Mouse (Mus musculus) B cell, adult 2 months (primary cell): ENCODE data around the gene Kera.
A peak's percentile ranks its signal among the peaks of the same experiment; 100 is the strongest.

Experiments
- DNase-seq, 2 experiments: peaks; one replicate each; pipeline ENCODE4 v3.0.0; 2022

Kera gene

GRCm38 (mm10) chr10:97606579-97606978 lies at the start of gene Kera:
Gene Kera, plus strand, starts transcription at chr10:97606879.
- no peak for DNase-seq

- DNase-seq = no peak
Observed at GRCm38 (mm10) chr10:97564957-97565856, 41.5 kb upstream of the Kera start, which contains the start of gene Lum. Gene Lum, plus strand, starts transcription at chr10:97565128.

GRCm38 (mm10) chr10:97567489-97568135 lies 39.1 kb upstream of the Kera start:
- peak; percentile 5 to 11 for DNase-seq

GRCm38 (mm10) chr10:97582543-97583231 lies 24.0 kb upstream of the Kera start:
- DNase-seq = no peak

GRCm38 (mm10) chr10:97584176-97584575 lies 22.5 kb upstream of the Kera start:
- DNase-seq = no peak

- no peak for DNase-seq
Observed at GRCm38 (mm10) chr10:97587159-97587558, 19.5 kb upstream of the Kera start.

- no peak for DNase-seq
Observed at GRCm38 (mm10) chr10:97589574-97589973, 17.1 kb upstream of the Kera start.

GRCm38 (mm10) chr10:97591036-97591435 lies 15.6 kb upstream of the Kera start:
- DNase-seq = no peak

GRCm38 (mm10) chr10:97591685-97592084 lies 15.0 kb upstream of the Kera start:
- DNase-seq = no peak

GRCm38 (mm10) chr10:97595680-97596079 lies 11.0 kb upstream of the Kera start:
- no peak for DNase-seq

- no peak for DNase-seq
Observed at GRCm38 (mm10) chr10:97601744-97602143, 4.9 kb upstream of the Kera start.

- DNase-seq = no peak
Observed at GRCm38 (mm10) chr10:97603256-97603655, 3.4 kb upstream of the Kera start.

GRCm38 (mm10) chr10:97622328-97622727 lies 15.6 kb downstream of the Kera start:
- no peak for DNase-seq

- no peak for DNase-seq
Observed at GRCm38 (mm10) chr10:97624381-97624780, 17.7 kb downstream of the Kera start.

- no peak for DNase-seq
Observed at GRCm38 (mm10) chr10:97625116-97625515, 18.4 kb downstream of the Kera start.

- no peak for DNase-seq
Observed at GRCm38 (mm10) chr10:97626543-97626942, 19.9 kb downstream of the Kera start.

- DNase-seq = no peak
Observed at GRCm38 (mm10) chr10:97631061-97631460, 24.4 kb downstream of the Kera start.

- DNase-seq = no peak
Observed at GRCm38 (mm10) chr10:97641926-97642325, 35.2 kb downstream of the Kera start.

- no peak for DNase-seq
Observed at GRCm38 (mm10) chr10:97643768-97644167, 37.1 kb downstream of the Kera start, which contains the start of gene Epyc. Gene Epyc, plus strand, starts transcription at chr10:97644068.

GRCm38 (mm10) chr10:97650334-97650733 lies 43.7 kb downstream of the Kera start:
- no peak for DNase-seq

GRCm38 (mm10) chr10:97659489-97659888 lies 52.8 kb downstream of the Kera start:
- DNase-seq = no peak
